Mouse (Mus musculus) heart, postnatal 4 days (tissue): ENCODE measurements at regions not wholly inside any gene's neighbourhood (a gene's known extent, or its start where the extent isn't known, plus 50 kb on each side); places are given as distances from the start of the nearest gene placed in this dataset.

ENCODE experiments used
- DNase-seq: peaks from one replicate; pipeline ENCODE4 v3.0.0; 2021

DNA sequence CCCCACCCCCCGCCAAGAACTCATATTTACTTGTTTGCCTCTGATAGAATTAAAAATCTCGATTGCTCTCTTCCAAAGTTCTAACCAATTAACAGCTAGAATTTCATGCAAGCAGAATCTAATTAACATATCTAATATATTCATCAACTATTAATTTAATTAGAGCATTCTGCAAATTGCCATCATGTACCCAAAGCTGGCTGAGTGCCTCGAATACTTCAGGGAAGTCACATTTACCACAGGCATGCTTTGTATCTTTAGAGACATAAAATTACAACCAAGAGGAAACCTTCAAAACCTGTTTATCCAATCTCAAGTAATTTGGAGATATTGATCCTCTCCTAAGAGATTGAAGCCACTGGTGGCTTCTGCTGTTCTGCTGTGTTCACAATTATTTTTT lies 401.6 kb upstream of the Nmur2 start:
- DNase-seq = no peak

DNA sequence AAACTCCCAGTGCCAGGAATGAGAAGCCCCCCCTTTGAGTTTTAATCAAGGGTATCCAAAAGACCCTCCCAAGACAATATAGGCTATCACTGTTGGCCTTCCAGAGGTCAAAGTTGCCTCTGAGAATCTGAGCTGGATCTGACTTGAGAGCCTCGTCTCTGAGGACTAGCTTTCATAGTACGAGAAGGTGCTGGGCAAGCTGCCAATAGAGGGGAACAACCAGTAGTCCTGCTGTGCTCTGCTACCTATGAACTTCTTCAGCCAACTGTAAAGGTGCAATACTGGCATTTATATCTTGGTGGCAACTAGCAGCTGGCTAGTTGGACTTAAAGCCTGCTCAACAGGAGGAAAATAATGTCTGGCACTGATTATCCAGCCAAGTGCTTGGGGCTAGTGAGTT lies 400.3 kb upstream of the Nmur2 start:
- DNase-seq = peak; percentile 11

- DNase-seq = no peak
Observed at GRCm38 (mm10) chr11:56431089-56431488, 390.3 kb upstream of the Nmur2 start.

- DNase-seq = no peak
Observed at GRCm38 (mm10) chr11:56384761-56385160, 344.0 kb upstream of the Nmur2 start.

- no peak for DNase-seq
Observed at GRCm38 (mm10) chr11:56377535-56377934, 336.7 kb upstream of the Nmur2 start.

GRCm38 (mm10) chr11:56374329-56374728 lies 333.5 kb upstream of the Nmur2 start:
- DNase-seq = no peak

- no peak for DNase-seq
Observed at GRCm38 (mm10) chr11:56373624-56374023, 332.8 kb upstream of the Nmur2 start.

DNA sequence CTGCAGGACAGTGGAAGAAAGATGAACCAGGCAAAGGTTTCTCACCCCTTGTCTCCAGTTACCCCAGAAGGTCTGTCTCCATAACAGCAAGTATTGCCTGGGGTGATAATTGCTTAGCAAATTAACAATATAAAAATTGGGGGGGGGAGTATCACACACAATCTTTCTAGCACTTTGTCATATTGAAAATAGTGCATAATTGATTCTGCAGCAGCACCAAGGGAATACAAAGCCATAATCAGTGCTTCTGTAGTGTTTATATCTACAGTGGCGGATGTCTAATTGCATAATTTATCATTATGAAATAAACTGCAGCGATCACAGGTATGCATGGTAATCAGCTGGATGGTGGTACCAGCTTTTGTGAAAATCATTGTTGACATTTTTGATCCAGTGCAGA lies 316.9 kb upstream of the Nmur2 start:
- no peak for DNase-seq

DNA sequence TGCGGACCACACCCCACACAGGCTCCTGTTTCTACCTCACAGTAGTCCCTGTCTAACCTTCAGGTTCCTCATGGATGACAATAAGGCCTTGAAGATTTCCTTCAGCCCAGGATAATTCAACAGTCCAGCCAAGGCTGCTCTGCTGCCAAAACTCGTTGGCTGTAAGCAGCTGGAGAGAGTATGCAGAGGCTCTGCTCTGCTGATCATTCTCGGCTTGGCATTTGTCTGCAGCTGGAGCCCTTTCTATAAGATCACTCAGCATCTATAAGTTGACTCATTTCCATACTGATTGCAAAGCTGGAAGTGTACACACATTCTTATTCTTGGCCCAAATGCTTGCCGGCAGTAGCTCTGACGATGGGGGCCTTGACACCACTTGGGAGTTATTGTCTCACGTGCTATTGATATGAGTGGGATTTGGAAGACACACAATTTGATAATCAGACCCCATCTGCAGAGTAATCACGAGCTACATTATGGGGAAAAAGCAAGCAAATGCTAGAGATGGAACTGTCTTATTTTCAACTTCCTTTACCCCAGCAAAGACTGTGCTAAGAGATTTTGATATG lies 311.1 kb upstream of the Nmur2 start:
- DNase-seq = no peak

- DNase-seq = no peak
Observed at GRCm38 (mm10) chr11:56351231-56351630, 310.4 kb upstream of the Nmur2 start.

GRCm38 (mm10) chr11:56349766-56350165 lies 309.0 kb upstream of the Nmur2 start:
- no peak for DNase-seq

DNA sequence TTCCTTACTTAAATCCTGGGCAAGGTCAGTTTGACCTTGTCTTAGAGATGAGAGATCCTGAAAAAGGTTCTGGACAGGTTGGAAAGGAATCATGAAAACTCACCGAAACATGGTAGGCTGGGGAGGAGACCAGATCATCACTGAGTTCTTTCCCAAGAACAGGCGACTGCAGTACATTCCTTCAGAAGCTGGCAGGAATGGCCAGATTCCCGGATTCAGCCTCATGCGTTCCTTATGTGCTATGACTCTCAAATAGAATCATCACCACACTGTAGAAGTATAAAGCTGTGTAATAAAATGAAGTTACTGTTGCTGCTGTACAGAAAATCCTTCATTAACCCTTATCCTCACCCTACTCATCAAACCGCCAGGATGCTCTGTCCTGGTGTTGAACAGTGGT lies 307.6 kb upstream of the Nmur2 start:
- DNase-seq = no peak

GRCm38 (mm10) chr11:56343083-56343482 lies 302.3 kb upstream of the Nmur2 start:
- no peak for DNase-seq

DNA sequence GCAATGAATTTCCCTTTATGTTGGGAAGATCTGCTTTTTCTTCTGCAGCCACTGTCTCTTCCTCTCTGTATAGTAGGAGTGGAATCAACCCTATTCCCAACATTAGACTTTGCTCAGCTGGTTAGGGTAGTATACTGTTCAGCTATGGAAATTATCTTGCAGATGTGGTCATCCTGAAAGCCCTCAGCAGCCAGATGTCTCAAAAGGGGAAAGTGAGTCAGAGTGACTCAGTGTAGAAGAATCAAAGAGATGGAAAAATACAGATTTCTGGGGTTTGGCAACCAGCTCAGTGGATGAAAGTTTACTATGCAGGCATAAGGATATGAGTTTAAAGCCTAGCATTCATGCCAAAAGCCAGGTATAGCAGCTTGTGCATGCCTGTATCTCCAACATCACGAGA lies 300.9 kb upstream of the Nmur2 start:
- DNase-seq = no peak

- no peak for DNase-seq
Observed at GRCm38 (mm10) chr11:56341040-56341439, 300.2 kb upstream of the Nmur2 start.

DNA sequence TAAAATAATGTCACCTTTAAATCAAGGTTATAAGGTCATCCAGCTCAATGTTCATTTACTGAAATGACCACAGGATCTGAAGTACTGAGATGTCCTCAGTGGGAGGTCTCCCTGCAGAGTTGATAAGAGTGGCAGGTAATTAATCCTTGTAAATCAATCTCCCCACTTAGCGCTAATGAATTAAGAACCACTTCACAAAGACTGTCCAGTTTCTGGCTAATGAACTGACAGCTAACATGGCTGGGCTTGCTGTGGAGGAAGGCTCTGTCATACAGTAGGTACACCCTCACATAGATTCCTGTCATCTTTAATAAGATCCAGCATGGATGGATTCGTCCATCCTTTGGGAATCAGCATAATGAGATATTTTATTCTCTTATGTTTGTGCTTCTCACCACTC lies 297.7 kb upstream of the Nmur2 start:
- no peak for DNase-seq

DNA sequence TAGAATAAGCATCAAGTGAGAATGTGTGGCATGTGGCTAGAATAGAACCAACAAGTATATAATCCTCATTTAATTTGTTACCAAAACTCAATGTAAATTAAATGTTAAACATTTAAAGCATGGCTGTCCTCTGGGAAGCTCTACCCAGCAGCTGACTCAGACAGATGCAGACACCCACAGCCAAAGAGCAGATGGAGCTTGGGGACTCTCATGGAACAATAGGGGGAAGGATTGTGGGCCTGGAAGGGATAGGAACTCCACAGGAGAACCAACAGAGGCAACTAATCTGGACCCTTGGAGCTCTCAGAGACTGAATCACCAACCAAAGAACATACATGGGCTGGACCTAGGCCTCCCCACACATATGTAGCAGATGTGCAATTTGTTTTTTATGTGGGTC lies 295.1 kb upstream of the Nmur2 start:
- no peak for DNase-seq

- DNase-seq = no peak
Observed at GRCm38 (mm10) chr11:56320293-56320692, 279.5 kb upstream of the Nmur2 start.

- DNase-seq = no peak
Observed at GRCm38 (mm10) chr11:56315221-56315987, 274.6 kb upstream of the Nmur2 start.

DNA sequence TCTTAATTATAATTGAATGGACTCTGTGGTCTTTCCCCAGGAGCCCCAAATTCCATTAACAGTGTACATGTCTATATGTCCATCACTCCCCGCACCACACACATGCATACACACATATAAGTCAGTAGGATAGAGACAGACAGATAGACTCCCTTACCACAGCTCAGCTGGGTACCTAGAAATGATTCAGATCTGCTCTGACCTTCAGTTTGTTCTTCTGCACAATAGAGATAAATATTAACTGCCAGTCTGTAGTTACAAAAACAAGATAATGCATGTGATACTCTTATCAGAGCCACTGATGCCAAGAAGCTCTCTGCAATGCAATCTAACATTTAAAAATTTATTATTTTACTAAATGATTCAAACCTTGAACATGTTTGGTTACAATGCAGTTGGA lies 268.7 kb upstream of the Nmur2 start:
- no peak for DNase-seq

- DNase-seq = no peak
Observed at GRCm38 (mm10) chr11:56308383-56309105, 267.7 kb upstream of the Nmur2 start.

- no peak for DNase-seq
Observed at GRCm38 (mm10) chr11:56307051-56307450, 266.2 kb upstream of the Nmur2 start.

GRCm38 (mm10) chr11:56290651-56291578 lies 250.1 kb upstream of the Nmur2 start:
- peak; percentile 47 for DNase-seq
